Mouse (Mus musculus) left cerebral cortex, adult 9 months (tissue): ENCODE measurements around the gene Rfx1.

Experiments
- DNase-seq, 2 experiments: peaks; one replicate each; pipeline ENCODE4 v3.0.0; 2022; ENCODE audit warnings: low spot score in 2 of 2

Gene Rfx1

GRCm38 (mm10) chr8:84060245-84060644 is 6.4 kb upstream of the Rfx1 start:
- DNase-seq: no peak

- DNase-seq: no peak
These were observed 2.6 kb upstream of the Rfx1 start for GRCm38 (mm10) chr8:84063861-84064610.

- DNase-seq: no peak
These were observed 1.6 kb upstream of the Rfx1 start, which contains the start of gene Gm10643 for GRCm38 (mm10) chr8:84065037-84065436. Gene Gm10643, minus strand, starts transcription at chr8:84065137.

- DNase-seq: no peak
These were observed 1.1 kb upstream of the Rfx1 start for GRCm38 (mm10) chr8:84065457-84066072.

GRCm38 (mm10) chr8:84067047-84067573 is 476 bp downstream of the Rfx1 start:
- peak; percentile 73 to 94 for DNase-seq

GRCm38 (mm10) chr8:84067911-84068310 is 1.3 kb downstream of the Rfx1 start:
- DNase-seq: no peak

GRCm38 (mm10) chr8:84068316-84069035 is 1.8 kb downstream of the Rfx1 start:
- DNase-seq: no peak

GRCm38 (mm10) chr8:84069169-84069568 is 2.5 kb downstream of the Rfx1 start:
- no peak for DNase-seq

GRCm38 (mm10) chr8:84069750-84070149 is 3.1 kb downstream of the Rfx1 start:
- DNase-seq: no peak

- DNase-seq: no peak
These were observed 3.6 kb downstream of the Rfx1 start for GRCm38 (mm10) chr8:84070241-84070640.

- peak; percentile 50 to 74 for DNase-seq
These were observed 4.0 kb downstream of the Rfx1 start for GRCm38 (mm10) chr8:84070667-84071066.

GRCm38 (mm10) chr8:84071921-84072320 is 5.3 kb downstream of the Rfx1 start:
- no peak for DNase-seq

GRCm38 (mm10) chr8:84072321-84072720 is 5.7 kb downstream of the Rfx1 start:
- no peak for DNase-seq

GRCm38 (mm10) chr8:84073230-84073976 is 6.8 kb downstream of the Rfx1 start:
- DNase-seq: no peak

- DNase-seq: no peak
These were observed 9.8 kb downstream of the Rfx1 start for GRCm38 (mm10) chr8:84076412-84076811.

- no peak for DNase-seq
These were observed 10.2 kb downstream of the Rfx1 start for GRCm38 (mm10) chr8:84076849-84077248.

- no peak for DNase-seq
These were observed 12.6 kb downstream of the Rfx1 start for GRCm38 (mm10) chr8:84079206-84079605.

GRCm38 (mm10) chr8:84083829-84084241 is 17.2 kb downstream of the Rfx1 start:
- DNase-seq: no peak

- no peak for DNase-seq
These were observed 17.9 kb downstream of the Rfx1 start for GRCm38 (mm10) chr8:84084341-84085115.

- no peak for DNase-seq
These were observed 20.5 kb downstream of the Rfx1 start for GRCm38 (mm10) chr8:84087156-84087555.

- DNase-seq: no peak
These were observed 21.2 kb downstream of the Rfx1 start for GRCm38 (mm10) chr8:84087821-84088220.
